Mouse (Mus musculus) left cerebral cortex, postnatal 10 days (tissue): ENCODE measurements around the gene Deup1. TPM values are rescaled to one million over a fixed set of nuclear protein-coding genes. Genes with fewer than 3 reads are reported as not detected.

ENCODE experiments used
- DNase-seq, 2 experiments: peaks; one replicate each; pipeline ENCODE4 v3.0.0; 2021 to 2022; ENCODE audit warnings: low spot score in 2 of 2, mixed read lengths in 1 of 2; ENCODE audit errors: extremely low spot score in 1 of 2
- intact Hi-C: fragments of 180-260 bp; cut with DNase I; formaldehyde crosslinking; loops from one replicate; pipeline ENCODE4 v1.15.1; 2025
- total RNA-seq, 2 experiments: library from RNA; stranded (reverse); gene quantifications; 2 replicates each; pipeline ENCODE4 v1.2.3; 2021

Gene Deup1
- total RNA-seq, 2 experiments from 2014 or later, result 1.0 to 1.2 TPM

- intact Hi-C loops, result no loop called here
- no peak for DNase-seq
These were observed 117.0 kb downstream of the Deup1 start for GRCm38 (mm10) chr9:15510557-15511310.

Other genes starting within 250 kb of the Deup1 start
- 1 to 10 TPM; 5.0 to 6.2 TPM for gene Smco4, start 134.5 kb downstream of the Deup1 start, total RNA-seq
- 10 to 100 TPM; 50.4 to 51.9 TPM for gene Slc36a4, start 81.8 kb upstream of the Deup1 start, total RNA-seq
- gene Mtnr1b, start 246.6 kb upstream of the Deup1 start, total RNA-seq, result not detected